Mouse (Mus musculus): ENCODE measurements around the gene Htr2a. TPM values are rescaled to one million over a fixed set of nuclear protein-coding genes. Genes with fewer than 3 reads are reported as not detected.

The Htr2a gene
- polyA plus RNA-seq, 2 experiments: 0.23 TPM

DNA sequence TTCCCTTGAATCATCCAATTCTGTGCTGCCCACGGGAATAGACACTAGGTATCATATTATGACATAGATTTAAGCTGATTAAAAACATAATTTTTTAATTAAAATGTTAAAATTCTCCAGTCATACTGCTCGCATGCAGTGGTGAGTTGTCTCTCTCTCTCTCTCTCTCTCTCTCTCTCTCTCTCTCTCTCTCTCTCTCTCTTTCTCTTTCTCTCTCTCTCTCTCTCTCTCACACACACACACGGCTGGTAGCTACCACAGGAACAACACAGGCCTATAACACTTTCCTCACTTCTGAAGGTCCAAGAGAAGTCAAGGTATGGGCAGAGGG is 32.3 kb downstream of the Htr2a start:
- TF ChIP-seq CTCF (IDR thresholded peaks at IDR 0.05; ENCODE audit: low read depth): no peak
- TF ChIP-seq EP300 (IDR thresholded peaks at IDR 0.05; ENCODE audit: low read depth): no peak
- Histone ChIP-seq H3K9me3 (ENCODE audit: control insufficient read depth, low read length) (no peaks in the 10 kb centered on the region), H3K4me3 (ENCODE audit: insufficient read depth in 1 of 2, low read depth in 2 of 2, low read length in 2 of 2) (no peak overlapping the region), H3K36me3 (replicated peaks; ENCODE audit: control insufficient read depth, insufficient read depth, low read depth) (no peaks in the 10 kb centered on the region), H3K9ac (replicated peaks) (no peak overlapping the region), H3K27ac (peak overlapping the region; percentile 67), H3K4me1 (replicated peaks; ENCODE audit: control insufficient read depth in 2 of 2, insufficient read depth in 2 of 2, low read length in 1 of 2) (peaks cover 15 to 30% of the 10 kb centered on the region in 2 experiments), H3K27me3 (ENCODE audit: control insufficient read depth, insufficient read depth, low read length) (no peaks in the 10 kb centered on the region), H3K4me2 (ENCODE audit: low read depth) (peak overlapping the region; percentile 70)
- WGBS (ENCODE audit: insufficient replicate concordance): 32% methylated on average over 3 of the region's 3 CpGs
- ATAC-seq (ENCODE audit: insufficient read depth) (no peak), DNase-seq (ENCODE audit: low read depth in 3 of 3, low spot score in 3 of 3) (no peak)

GRCm38 (mm10) chr14:74673584-74673983 is 32.9 kb downstream of the Htr2a start:
- H3K4me3 ChIP-seq (ENCODE audit: insufficient read depth in 1 of 2, low read depth in 2 of 2, low read length in 2 of 2): no peak overlapping the region
- 7% methylated on average over 3 of the region's 3 CpGs for WGBS (ENCODE audit: insufficient replicate concordance)
- H3K27ac ChIP-seq: peak overlapping the region; percentile 67
- H3K27me3 ChIP-seq (ENCODE audit: control insufficient read depth, insufficient read depth, low read length): no peaks in the 10 kb centered on the region
- no peak overlapping the region for H3K9ac ChIP-seq (replicated peaks)
- DNase-seq (ENCODE audit: low read depth in 3 of 3, low spot score in 3 of 3) (peak; percentile 34 to 54 (median 53)), ATAC-seq (ENCODE audit: insufficient read depth) (peak; percentile 77)
- H3K9me3 ChIP-seq (ENCODE audit: control insufficient read depth, low read length): no peaks in the 10 kb centered on the region
- H3K4me1 ChIP-seq (replicated peaks; ENCODE audit: control insufficient read depth in 2 of 2, insufficient read depth in 2 of 2, low read length in 1 of 2): peaks cover 15 to 30% of the 10 kb centered on the region in 2 experiments
- H3K4me2 ChIP-seq (ENCODE audit: low read depth): peak overlapping the region; percentile 70
- TF ChIP-seq CTCF (IDR thresholded peaks at IDR 0.05; ENCODE audit: low read depth) (no peak), EP300 (IDR thresholded peaks at IDR 0.05; ENCODE audit: low read depth) (peak; percentile 85)
- no peaks in the 10 kb centered on the region for H3K36me3 ChIP-seq (replicated peaks; ENCODE audit: control insufficient read depth, insufficient read depth, low read depth)

- DNase-seq (ENCODE audit: low read depth in 3 of 3, low spot score in 3 of 3): no peak
- H3K4me3 ChIP-seq (ENCODE audit: insufficient read depth in 1 of 2, low read depth in 2 of 2, low read length in 2 of 2): no peak overlapping the region
- no peaks in the 10 kb centered on the region for H3K27me3 ChIP-seq (ENCODE audit: control insufficient read depth, insufficient read depth, low read length)
- TF ChIP-seq CTCF (IDR thresholded peaks at IDR 0.05; ENCODE audit: low read depth): no peak
- no peak for TF ChIP-seq EP300 (IDR thresholded peaks at IDR 0.05; ENCODE audit: low read depth)
- H3K9ac ChIP-seq (replicated peaks): no peak overlapping the region
- no peaks in the 10 kb centered on the region for H3K9me3 ChIP-seq (ENCODE audit: control insufficient read depth, low read length)
- H3K4me1 ChIP-seq (replicated peaks; ENCODE audit: control insufficient read depth in 2 of 2, insufficient read depth in 2 of 2, low read length in 1 of 2): peaks cover 0 to 6% of the 10 kb centered on the region in 2 experiments; a peak in 2 of 4 replicates
- H3K36me3 ChIP-seq (replicated peaks; ENCODE audit: control insufficient read depth, insufficient read depth, low read depth): no peaks in the 10 kb centered on the region
- ATAC-seq (ENCODE audit: insufficient read depth): no peak
- 75% methylated on average over 5 of the region's 5 CpGs for WGBS (ENCODE audit: insufficient replicate concordance)
- H3K4me2 ChIP-seq (ENCODE audit: low read depth): no peak overlapping the region
- no peak overlapping the region for H3K27ac ChIP-seq
Observed at GRCm38 (mm10) chr14:74679841-74680240, 39.2 kb downstream of the Htr2a start.

GRCm38 (mm10) chr14:74684298-74684978 is 43.8 kb downstream of the Htr2a start:
- Histone ChIP-seq H3K27me3 (ENCODE audit: control insufficient read depth, insufficient read depth, low read length) (no peaks in the 10 kb centered on the region), H3K27ac (no peak overlapping the region), H3K9ac (replicated peaks) (no peak overlapping the region), H3K4me1 (replicated peaks; ENCODE audit: control insufficient read depth in 2 of 2, insufficient read depth in 2 of 2, low read length in 1 of 2) (peaks cover 0 to 3% of the 10 kb centered on the region in 2 experiments; a peak in 2 of 4 replicates), H3K4me2 (ENCODE audit: low read depth) (no peak overlapping the region), H3K9me3 (ENCODE audit: control insufficient read depth, low read length) (no peaks in the 10 kb centered on the region), H3K4me3 (ENCODE audit: insufficient read depth in 1 of 2, low read depth in 2 of 2, low read length in 2 of 2) (no peak overlapping the region), H3K36me3 (replicated peaks; ENCODE audit: control insufficient read depth, insufficient read depth, low read depth) (no peaks in the 10 kb centered on the region)
- ATAC-seq (ENCODE audit: insufficient read depth): peak; percentile 78
- no peak for DNase-seq (ENCODE audit: low read depth in 3 of 3, low spot score in 3 of 3)
- WGBS (ENCODE audit: insufficient replicate concordance): 67% methylated on average over 5 of the region's 5 CpGs
- TF ChIP-seq CTCF (IDR thresholded peaks at IDR 0.05; ENCODE audit: low read depth): no peak
- no peak for TF ChIP-seq EP300 (IDR thresholded peaks at IDR 0.05; ENCODE audit: low read depth)

DNA sequence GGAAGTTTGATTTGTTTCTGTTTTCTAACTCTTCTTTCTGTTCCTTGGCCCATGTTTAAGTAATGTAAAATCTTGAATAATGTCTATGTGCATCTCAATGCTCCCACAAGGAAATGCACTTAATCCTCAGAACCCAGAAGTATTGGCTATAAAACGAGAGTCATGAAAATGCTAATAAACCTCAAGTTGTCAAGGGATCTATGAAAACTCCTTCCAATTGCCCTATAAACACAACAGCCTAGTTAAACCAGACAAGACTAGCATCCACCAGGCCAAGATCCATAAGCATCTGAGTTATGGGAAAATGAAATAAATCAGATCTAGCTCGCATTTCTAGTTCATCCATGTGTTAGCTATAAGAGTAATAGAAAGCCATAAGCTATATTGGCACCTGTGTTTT is 51.3 kb downstream of the Htr2a start:
- no peaks in the 10 kb centered on the region for H3K27me3 ChIP-seq (ENCODE audit: control insufficient read depth, insufficient read depth, low read length)
- TF ChIP-seq CTCF (IDR thresholded peaks at IDR 0.05; ENCODE audit: low read depth): no peak
- no peak for TF ChIP-seq EP300 (IDR thresholded peaks at IDR 0.05; ENCODE audit: low read depth)
- no peak overlapping the region for H3K4me2 ChIP-seq (ENCODE audit: low read depth)
- H3K4me3 ChIP-seq (ENCODE audit: insufficient read depth in 1 of 2, low read depth in 2 of 2, low read length in 2 of 2): no peak overlapping the region
- H3K4me1 ChIP-seq (replicated peaks; ENCODE audit: control insufficient read depth in 2 of 2, insufficient read depth in 2 of 2, low read length in 1 of 2): no peaks in the 10 kb centered on the region
- no peaks in the 10 kb centered on the region for H3K9me3 ChIP-seq (ENCODE audit: control insufficient read depth, low read length)
- no peak overlapping the region for H3K9ac ChIP-seq (replicated peaks)
- no peaks in the 10 kb centered on the region for H3K36me3 ChIP-seq (replicated peaks; ENCODE audit: control insufficient read depth, insufficient read depth, low read depth)
- H3K27ac ChIP-seq: no peak overlapping the region
- ATAC-seq (ENCODE audit: insufficient read depth): no peak
- DNase-seq (ENCODE audit: low read depth in 3 of 3, low spot score in 3 of 3): no peak
- WGBS (ENCODE audit: insufficient replicate concordance): 70% methylated on average over 2 of the region's 2 CpGs
